Mouse (Mus musculus) megakaryocyte, embryonic 14.5 days (primary cell): ENCODE data around the gene Kif5c. TPM values are rescaled to one million over a fixed set of nuclear protein-coding genes. Genes with fewer than 3 reads are reported as not detected.

Experiments
- H3K27me3 ChIP-seq: replicated peaks from 2 replicates; pipeline ENCODE3; 2012; ENCODE audit warnings: inconsistent platforms
- H3K36me3 ChIP-seq: replicated peaks from 2 replicates; pipeline ENCODE3; 2012; ENCODE audit warnings: low read length, inconsistent platforms, mixed read lengths
- H3K4me1 ChIP-seq: 2 replicates; pipeline ENCODE4 v1.6.1; 2012; ENCODE audit warnings: inconsistent platforms
- H3K4me3 ChIP-seq: replicated peaks from 2 replicates; pipeline ENCODE3; 2012; ENCODE audit warnings: moderate library complexity, mild to moderate bottlenecking, inconsistent platforms
- H3K9me3 ChIP-seq: 2 replicates; pipeline ENCODE4 v1.6.1; 2012; ENCODE audit warnings: inconsistent platforms
- FLI1 ChIP-seq: IDR thresholded peaks from 2 replicates; pipeline ENCODE4 v1.6.1; 2012; ENCODE audit warnings: low read length, inconsistent platforms, mixed read lengths
- GATA1 ChIP-seq: IDR thresholded peaks from 3 replicates; pipeline ENCODE4 v1.6.1; 2012; ENCODE audit warnings: mixed read lengths, low read length, inconsistent platforms, borderline replicate concordance
- polyA plus RNA-seq: library from polyadenylated mRNA; stranded (reverse); fragments of >175 nt; gene quantifications from 2 replicates; pipeline ENCODE4 v1.2.3, GENCODE M21; 2012; ENCODE audit warnings: low replicate concordance; ENCODE audit not compliant: insufficient read depth

The Kif5c gene
- polyA plus RNA-seq, 1 experiment, result 0.02 TPM

- TF ChIP-seq GATA1 (no peak), FLI1 (no peak)
- Histone ChIP-seq H3K36me3 (no peaks in the 10 kb centered on the region), H3K4me1 (peaks cover 24% of the 10 kb centered on the region), H3K9me3 (no peaks in the 10 kb centered on the region), H3K4me3 (no peak overlapping the region), H3K27me3 (peaks cover 2% of the 10 kb centered on the region)
These were observed 97.4 kb downstream of the Kif5c start for GRCm38 (mm10) chr2:49716490-49716889.

GRCm38 (mm10) chr2:49717437-49718116 lies 98.5 kb downstream of the Kif5c start:
- Histone ChIP-seq H3K9me3 (no peaks in the 10 kb centered on the region), H3K4me3 (no peak overlapping the region), H3K27me3 (peaks cover 4% of the 10 kb centered on the region), H3K4me1 (peaks cover 24% of the 10 kb centered on the region), H3K36me3 (no peaks in the 10 kb centered on the region)
- TF ChIP-seq FLI1, result no peak

GRCm38 (mm10) chr2:49718492-49718891 lies 99.4 kb downstream of the Kif5c start:
- H3K4me3 ChIP-seq, result no peak overlapping the region
- peaks cover 4% of the 10 kb centered on the region for H3K27me3 ChIP-seq
- no peaks in the 10 kb centered on the region for H3K36me3 ChIP-seq
- no peaks in the 10 kb centered on the region for H3K9me3 ChIP-seq
- peaks cover 24% of the 10 kb centered on the region for H3K4me1 ChIP-seq
- TF ChIP-seq GATA1 (no peak), FLI1 (no peak)

- Histone ChIP-seq H3K27me3 (peaks cover 4% of the 10 kb centered on the region), H3K4me3 (no peak overlapping the region), H3K9me3 (no peaks in the 10 kb centered on the region), H3K4me1 (peaks cover 24% of the 10 kb centered on the region), H3K36me3 (no peaks in the 10 kb centered on the region)
- no peak for TF ChIP-seq FLI1
- TF ChIP-seq GATA1, result no peak
These were observed 100.1 kb downstream of the Kif5c start for GRCm38 (mm10) chr2:49718935-49719850.

GRCm38 (mm10) chr2:49719854-49720253 lies 100.8 kb downstream of the Kif5c start:
- Histone ChIP-seq H3K9me3 (no peaks in the 10 kb centered on the region), H3K4me1 (peaks cover 24% of the 10 kb centered on the region), H3K27me3 (peaks cover 4% of the 10 kb centered on the region), H3K4me3 (no peak overlapping the region), H3K36me3 (no peaks in the 10 kb centered on the region)
- TF ChIP-seq FLI1 (no peak), GATA1 (no peak)

GRCm38 (mm10) chr2:49720343-49720742 lies 101.2 kb downstream of the Kif5c start:
- Histone ChIP-seq H3K27me3 (peaks cover 4% of the 10 kb centered on the region), H3K4me1 (peaks cover 24% of the 10 kb centered on the region), H3K4me3 (peak overlapping the region; percentile 67), H3K9me3 (no peaks in the 10 kb centered on the region), H3K36me3 (no peaks in the 10 kb centered on the region)
- no peak for TF ChIP-seq FLI1
- TF ChIP-seq GATA1, result no peak

- TF ChIP-seq FLI1, result no peak
- TF ChIP-seq GATA1, result no peak
- H3K4me3 ChIP-seq, result no peak overlapping the region
- peaks cover 18% of the 10 kb centered on the region for H3K4me1 ChIP-seq
- H3K9me3 ChIP-seq, result no peaks in the 10 kb centered on the region
- H3K27me3 ChIP-seq, result peaks cover 7% of the 10 kb centered on the region
- no peaks in the 10 kb centered on the region for H3K36me3 ChIP-seq
These were observed 103.2 kb downstream of the Kif5c start for GRCm38 (mm10) chr2:49722331-49722730.

GRCm38 (mm10) chr2:49722983-49723382 lies 103.9 kb downstream of the Kif5c start:
- Histone ChIP-seq H3K9me3 (no peaks in the 10 kb centered on the region), H3K4me3 (no peak overlapping the region), H3K36me3 (no peaks in the 10 kb centered on the region), H3K4me1 (peaks cover 22% of the 10 kb centered on the region), H3K27me3 (peaks cover 7% of the 10 kb centered on the region)
- TF ChIP-seq FLI1 (no peak), GATA1 (no peak)

GRCm38 (mm10) chr2:49726672-49727071 lies 107.6 kb downstream of the Kif5c start:
- Histone ChIP-seq H3K4me3 (peak overlapping the region; percentile 59), H3K4me1 (peaks cover 48% of the 10 kb centered on the region), H3K36me3 (no peaks in the 10 kb centered on the region), H3K9me3 (no peaks in the 10 kb centered on the region), H3K27me3 (peaks cover 6% of the 10 kb centered on the region)
- TF ChIP-seq FLI1 (no peak), GATA1 (no peak)

GRCm38 (mm10) chr2:49727199-49727598 lies 108.1 kb downstream of the Kif5c start:
- TF ChIP-seq GATA1 (no peak), FLI1 (no peak)
- Histone ChIP-seq H3K27me3 (peaks cover 3% of the 10 kb centered on the region), H3K36me3 (no peaks in the 10 kb centered on the region), H3K4me1 (peaks cover 48% of the 10 kb centered on the region), H3K4me3 (peak overlapping the region; percentile 42), H3K9me3 (no peaks in the 10 kb centered on the region)
